Comparison of ENCODE assay signal across 21 mouse cellular contexts in genomic region chr13:57494838-57495237, GRCm38 (mm10).
"Had no signal": no experiment of that assay in that cellular context is flagged by ENCODE, and none has a peak within 500 bp of the region (broad histone marks: within the 10 kb centered on the region; RNA-seq: fewer than 3 reads in every experiment).

No protein-coding gene starts in this region.

- H3K27ac ChIP-seq: midbrain, embryonic 10.5 days; midbrain, embryonic 12.5 days; neural tube, embryonic 13.5 days; neural tube, embryonic 15.5 days; stomach, embryonic 15.5 days; stomach, postnatal 0 days had no signal

- ATAC-seq: midbrain, embryonic 16.5 days had no signal

- H3K27me3 ChIP-seq: midbrain, embryonic 12.5 days; neural tube, embryonic 13.5 days; neural tube, embryonic 15.5 days; stomach, embryonic 15.5 days had no signal

- H3K4me1 ChIP-seq: midbrain, embryonic 10.5 days; midbrain, embryonic 12.5 days; neural tube, embryonic 13.5 days; neural tube, embryonic 15.5 days; stomach, embryonic 15.5 days had no signal

- DNase-seq: lung, adult 18-20 months; lung, embryonic 14.5 days; lung, postnatal 10 days; lung, postnatal 4 days; midbrain, embryonic 14.5 days; retina, postnatal 1 day; right cerebral cortex, adult 18-20 months; right cerebral cortex, postnatal 25 days; right cerebral cortex, postnatal 4 days; spleen, adult 18-20 months; thymus, adult 2 months; thymus, postnatal 25 days; thymus, postnatal 4 days had no signal

- H3K4me2 ChIP-seq: lung, embryonic 14.5 days; midbrain, embryonic 12.5 days; neural tube, embryonic 13.5 days; neural tube, embryonic 15.5 days; stomach, embryonic 15.5 days had no signal

- H3K9ac ChIP-seq: lung, embryonic 14.5 days; midbrain, embryonic 12.5 days; neural tube, embryonic 13.5 days; neural tube, embryonic 15.5 days; stomach, embryonic 15.5 days had no signal

- H3K4me3 ChIP-seq: midbrain, embryonic 10.5 days; midbrain, embryonic 12.5 days; myocyte; neural tube, embryonic 13.5 days; neural tube, embryonic 15.5 days; stomach, embryonic 15.5 days had no signal

- H3K9me3 ChIP-seq: midbrain, embryonic 10.5 days; midbrain, embryonic 12.5 days; neural tube, embryonic 13.5 days; neural tube, embryonic 15.5 days; stomach, embryonic 15.5 days had no signal

- H3K36me3 ChIP-seq: midbrain, embryonic 10.5 days; midbrain, embryonic 12.5 days; neural tube, embryonic 13.5 days; neural tube, embryonic 15.5 days; stomach, embryonic 15.5 days had no signal
